Mouse (Mus musculus): ENCODE measurements around the gene Slc17a2.

DNA sequence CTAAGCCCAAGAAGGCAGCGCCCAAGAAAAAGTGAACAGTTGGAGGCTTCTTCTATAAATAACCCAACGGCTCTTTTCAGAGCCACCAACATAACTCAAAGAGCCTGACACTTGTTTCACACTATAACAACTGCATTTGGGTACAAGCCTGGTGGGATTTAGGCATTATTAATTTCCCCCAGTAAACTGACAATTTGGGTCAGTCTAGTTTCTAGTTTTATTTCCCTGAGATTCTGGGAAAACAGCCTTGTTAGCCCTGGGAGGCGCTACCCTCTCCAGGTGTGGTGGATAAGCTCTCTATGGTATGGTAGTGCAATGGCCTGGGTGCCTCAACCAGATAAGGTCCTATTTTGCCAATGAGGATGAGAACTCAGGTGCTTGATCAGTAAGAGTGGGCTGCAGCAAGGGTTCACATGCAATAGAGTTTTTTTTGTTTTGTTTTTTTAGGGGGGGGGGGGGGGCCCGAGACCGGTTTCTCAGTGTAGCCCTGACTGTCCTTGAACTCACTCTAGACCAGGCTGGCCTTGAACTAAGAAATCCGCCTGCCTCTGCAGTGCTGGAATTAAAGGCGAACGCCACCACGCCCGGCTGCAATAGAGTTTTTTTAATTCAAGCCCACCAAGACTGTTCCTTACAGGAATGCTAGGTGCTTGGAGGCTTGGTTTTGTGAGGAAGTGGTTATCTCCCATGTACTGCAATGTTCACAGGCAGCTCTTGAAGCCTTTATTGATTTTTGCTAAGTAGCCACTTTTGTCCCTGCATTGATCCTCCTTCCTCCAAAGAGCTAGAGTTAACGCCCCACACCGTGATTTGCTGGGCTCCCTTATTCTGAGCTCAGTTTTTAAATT lies 42.2 kb upstream of the Slc17a2 start:
- TF ChIP-seq CTCF (IDR thresholded peaks at IDR 0.05; ENCODE audit: insufficient read depth, low read length) (no peak), POLR2A (IDR thresholded peaks at IDR 0.05; ENCODE audit: borderline replicate concordance, extremely low read depth, low read depth, low read length) (no peak)
